Mouse (Mus musculus) brain, embryonic 18.5 days (tissue): Measurements from ENCODE around the gene Mccc2.
"Not testable (repeated sequence)": the region's sequence is repeated elsewhere in the genome, so short reads cannot be mapped to it uniquely, and the experiment has no call there.

Experiments used
- DNase-seq: peaks from one replicate; pipeline ENCODE4 v3.0.0-alpha.2; 2012; ENCODE audit warnings: low read depth, low spot score

Gene Mccc2

DNA sequence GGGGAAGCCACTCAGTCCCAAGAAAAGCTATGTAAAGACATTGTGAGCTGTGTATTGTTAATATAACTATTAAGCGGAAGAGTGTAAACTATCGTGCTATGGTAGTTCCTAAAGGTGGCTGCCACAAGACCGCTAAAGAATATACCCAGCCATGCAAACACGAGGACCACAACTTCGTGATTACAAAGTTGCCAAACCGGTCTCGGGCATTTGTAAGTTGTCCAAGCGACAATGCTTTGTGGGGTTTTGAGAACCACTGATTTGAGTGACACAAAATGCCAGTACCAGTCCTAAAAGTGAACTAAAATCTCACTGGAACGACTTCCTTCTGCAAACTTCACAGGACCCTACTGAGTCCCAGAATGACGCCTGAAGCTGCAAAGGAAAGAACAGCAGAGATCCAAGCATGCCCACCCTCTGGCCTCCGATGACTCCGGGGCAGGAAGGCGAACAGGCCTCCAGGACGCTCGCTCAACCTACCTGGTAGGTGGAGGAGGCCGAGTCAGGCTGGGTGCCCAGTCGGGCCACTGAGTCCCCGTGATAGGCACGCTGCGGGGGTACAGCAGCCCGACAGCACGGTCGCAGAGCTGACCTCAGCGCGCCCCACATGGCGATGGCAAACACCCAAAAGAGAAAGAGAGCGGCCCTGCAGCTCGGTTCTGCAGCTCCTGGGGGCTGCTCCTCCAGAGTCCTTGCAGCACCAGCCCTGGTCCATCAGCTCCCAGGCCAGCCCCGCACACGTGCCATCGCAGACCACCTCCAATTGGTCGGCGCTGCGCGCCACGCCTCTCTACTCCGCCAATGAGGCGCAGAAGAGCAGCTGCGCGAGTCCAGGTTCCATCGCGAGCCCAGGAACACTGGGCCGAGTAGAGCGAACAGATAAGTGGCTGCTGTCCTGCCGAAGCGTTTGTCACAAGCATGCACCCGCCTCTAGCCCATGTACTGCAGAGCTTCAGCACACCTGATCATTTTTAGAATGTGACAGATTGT is at the start of gene Mccc2:
Mccc2 (minus strand) TSS at position 734 of the 990 bp plus-strand sequence.
- DNase-seq = peak; percentile 76

DNA sequence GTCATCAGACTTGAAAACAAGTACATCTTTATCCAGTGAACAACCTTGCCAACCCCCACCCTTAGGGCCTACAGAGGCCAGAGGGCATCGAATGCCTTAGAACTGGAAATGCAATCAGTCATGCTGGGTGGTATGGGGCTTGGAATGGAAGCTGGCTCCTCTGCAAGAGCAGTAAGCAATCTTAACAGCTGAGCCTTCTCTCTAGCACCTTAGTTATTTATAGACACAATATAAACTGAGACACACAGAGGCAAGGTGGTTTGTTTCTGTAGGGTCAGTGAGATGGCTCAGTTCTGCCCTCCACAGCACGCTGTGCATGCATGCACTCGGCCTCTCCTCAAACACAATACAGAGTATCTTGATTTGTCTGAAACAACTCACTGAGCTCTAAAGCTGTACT is 48.5 kb upstream of the Mccc2 start:
- DNase-seq = no peak

GRCm38 (mm10) chr13:100057738-100058137 is 42.3 kb upstream of the Mccc2 start:
- not testable (repeated sequence) for DNase-seq

GRCm38 (mm10) chr13:100026013-100026412 is 10.6 kb upstream of the Mccc2 start:
- no peak for DNase-seq

- DNase-seq = no peak
Measured at GRCm38 (mm10) chr13:100016891-100017290, 1.5 kb upstream of the Mccc2 start.

DNA sequence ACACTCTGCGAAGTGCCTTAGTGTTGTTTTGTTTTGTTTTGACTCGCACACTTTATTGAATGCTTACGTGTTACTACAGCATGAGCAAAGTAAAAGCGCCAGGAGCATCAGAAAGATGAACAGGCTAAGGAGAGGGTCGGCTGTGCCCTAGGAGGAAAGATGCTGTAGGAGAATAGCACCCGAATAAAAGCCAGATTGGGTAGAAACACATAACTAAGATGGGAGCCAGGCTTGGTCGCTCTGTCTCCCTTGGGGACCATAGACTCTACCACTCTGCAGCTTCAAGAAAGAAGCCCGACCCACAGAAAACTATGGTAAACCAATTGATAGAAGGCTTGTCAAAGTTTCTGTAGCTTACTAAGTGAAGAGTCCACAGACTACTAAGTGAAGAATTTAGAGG is 498 bp upstream of the Mccc2 start:
- no peak for DNase-seq

DNA sequence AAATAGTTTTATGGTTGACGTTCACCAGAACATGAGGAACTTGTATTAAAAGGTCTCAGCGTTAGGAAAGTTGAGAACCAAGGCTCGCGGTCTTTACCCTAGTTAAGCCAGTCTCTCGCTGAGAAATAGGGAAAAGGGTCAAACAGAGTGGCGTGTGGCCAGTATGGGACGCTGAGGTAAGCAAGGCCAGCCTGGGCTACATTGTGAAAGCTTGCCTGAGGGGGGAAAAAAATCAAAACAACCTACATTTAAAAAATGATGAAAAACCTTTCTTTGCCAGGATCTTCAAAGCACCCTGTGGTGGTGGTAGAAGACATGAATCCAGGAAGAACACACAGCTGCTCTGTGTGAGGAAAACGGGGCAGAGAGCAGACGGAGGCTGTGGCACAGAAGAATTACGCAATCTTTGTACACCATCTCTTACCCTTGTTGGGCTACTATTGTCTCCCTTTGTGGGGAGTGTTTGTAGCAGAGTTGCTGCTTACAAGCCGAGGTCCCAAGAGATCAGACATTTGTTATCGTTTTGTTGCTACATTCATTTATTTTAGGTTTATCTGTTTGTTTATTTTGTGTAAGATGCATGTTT is 9.4 kb downstream of the Mccc2 start:
- DNase-seq = no peak

DNA sequence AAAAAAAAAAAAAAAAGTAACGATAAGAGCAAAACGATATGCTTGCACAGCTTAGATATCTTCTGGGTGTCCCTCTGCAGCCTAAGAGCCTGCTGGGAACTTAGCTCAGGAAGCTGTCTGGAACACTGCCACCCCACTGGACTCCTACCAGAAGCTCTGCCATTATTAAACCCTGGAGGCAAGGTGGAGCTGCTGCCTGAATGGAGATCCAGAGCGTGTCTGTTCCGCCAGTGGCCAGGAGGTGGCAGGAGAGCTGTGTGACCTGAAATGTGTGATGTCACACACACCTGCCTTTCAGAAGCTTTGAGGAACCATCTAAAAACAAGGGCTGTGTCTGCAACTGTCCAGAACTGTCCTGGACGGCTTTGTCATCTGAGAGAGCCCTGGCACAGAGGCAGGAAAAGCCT is 13.6 kb downstream of the Mccc2 start:
- no peak for DNase-seq

- no peak for DNase-seq
Measured at GRCm38 (mm10) chr13:99999078-99999477, 16.4 kb downstream of the Mccc2 start.

- DNase-seq = no peak
Measured at GRCm38 (mm10) chr13:99998099-99998498, 17.3 kb downstream of the Mccc2 start.

- DNase-seq = no peak
Measured at GRCm38 (mm10) chr13:99989592-99989991, 25.8 kb downstream of the Mccc2 start.

GRCm38 (mm10) chr13:99983320-99983719 is 32.1 kb downstream of the Mccc2 start:
- no peak for DNase-seq

DNA sequence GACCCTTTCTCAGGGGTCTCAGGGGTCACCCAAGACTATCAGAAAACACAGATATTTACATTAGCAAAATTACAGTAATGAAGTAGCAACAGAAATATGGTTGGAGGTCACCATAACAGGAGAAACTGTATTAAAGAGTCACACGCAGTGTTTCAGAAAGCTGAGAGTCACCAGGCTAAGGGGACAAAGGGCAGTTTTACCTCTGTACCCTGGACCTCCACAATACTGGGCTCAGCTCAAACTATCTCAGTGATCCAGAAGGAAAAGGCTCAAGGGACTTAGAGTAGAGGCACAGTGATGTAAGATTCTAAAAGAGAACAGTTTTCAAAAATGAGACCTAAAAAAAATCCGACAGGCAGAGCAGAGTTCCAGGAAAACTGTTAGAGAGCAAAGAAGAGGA is 36.0 kb downstream of the Mccc2 start:
- DNase-seq = no peak

DNA sequence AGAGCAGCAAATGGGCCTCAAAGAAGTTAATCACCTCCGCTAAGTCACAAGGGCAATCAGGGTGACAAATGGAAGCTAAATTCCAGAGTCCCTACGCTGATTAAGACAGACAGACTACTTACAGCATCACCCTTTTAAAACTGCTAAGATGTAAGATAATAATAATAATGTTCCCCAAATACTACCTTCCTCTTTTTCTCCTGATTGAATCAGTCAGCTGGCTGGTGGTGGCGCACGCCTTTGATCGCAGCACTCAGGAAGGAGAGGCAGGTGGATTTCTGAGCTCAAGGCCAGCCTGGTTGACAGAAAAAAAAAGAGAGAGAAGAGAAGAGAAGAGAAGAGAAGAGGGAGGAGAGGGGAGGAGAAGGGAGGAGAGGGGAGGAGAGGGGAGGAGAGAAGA is 45.4 kb downstream of the Mccc2 start:
- DNase-seq = no peak

- DNase-seq = peak; percentile 34
Measured at GRCm38 (mm10) chr13:99967013-99967678, 48.3 kb downstream of the Mccc2 start.

- no peak for DNase-seq
Measured at GRCm38 (mm10) chr13:99963814-99964213, 51.6 kb downstream of the Mccc2 start.

DNA sequence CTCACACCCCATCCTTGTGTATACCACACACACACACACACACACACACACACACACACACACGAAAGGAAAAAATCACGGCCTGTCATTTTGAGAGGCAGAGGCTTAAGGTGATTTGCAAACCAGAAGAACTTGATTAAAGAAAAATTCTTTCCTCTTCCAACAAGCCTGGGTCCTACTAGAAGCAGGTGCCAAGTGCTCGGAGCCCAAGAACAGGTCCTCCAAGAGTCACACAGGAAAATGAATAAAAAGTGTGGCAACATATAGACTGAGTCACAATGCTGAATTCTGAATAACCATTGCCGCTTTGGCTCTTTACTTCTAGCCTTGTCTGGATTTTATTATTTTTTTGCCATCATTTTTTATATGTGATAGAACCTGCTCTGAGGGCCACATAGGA is 53.8 kb downstream of the Mccc2 start:
- DNase-seq = no peak

DNA sequence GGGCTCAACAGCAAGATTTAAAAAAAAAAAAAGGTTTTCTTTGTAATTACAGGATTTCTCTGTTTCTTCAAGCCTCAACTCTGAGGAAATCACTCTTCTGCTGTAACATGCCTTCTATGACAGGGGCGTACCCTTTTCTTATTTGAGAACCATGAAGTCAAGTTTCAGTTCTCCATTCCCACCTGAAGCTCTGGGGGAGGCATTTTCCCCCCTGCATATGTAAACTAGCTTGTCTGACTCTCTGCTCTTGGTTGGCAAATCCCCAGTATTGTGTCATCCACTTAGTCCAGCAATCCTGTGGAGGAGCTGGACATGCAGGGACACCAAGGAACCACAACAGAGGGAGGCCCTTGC is 59.9 kb downstream of the Mccc2 start:
- DNase-seq = no peak

GRCm38 (mm10) chr13:99954902-99955590 is 60.4 kb downstream of the Mccc2 start:
- DNase-seq = no peak

- no peak for DNase-seq
Measured at GRCm38 (mm10) chr13:99947417-99947816, 68.0 kb downstream of the Mccc2 start.

- no peak for DNase-seq
Measured at GRCm38 (mm10) chr13:99943525-99943924, 71.9 kb downstream of the Mccc2 start.

GRCm38 (mm10) chr13:99940601-99941000 is 74.8 kb downstream of the Mccc2 start:
- DNase-seq = no peak
